Mouse (Mus musculus) cortical plate, adult 2 months (tissue): ENCODE measurements around the gene Sec22b.

Source experiments
- CTCF ChIP-seq: fragments of 200-500 bp; IDR thresholded peaks from 2 replicates; pipeline ENCODE4 v1.5.1; 2011; ENCODE audit warnings: mild to moderate bottlenecking, control low read depth, low read length; ENCODE audit not compliant: insufficient read depth; ENCODE audit errors: extremely low read depth
- POLR2A ChIP-seq: fragments of 200-500 bp; IDR thresholded peaks from 2 replicates; pipeline ENCODE4 v1.6.1; 2011; ENCODE audit warnings: mild to moderate bottlenecking, low read length, control low read depth; ENCODE audit not compliant: insufficient read depth; ENCODE audit errors: extremely low read depth

DNA sequence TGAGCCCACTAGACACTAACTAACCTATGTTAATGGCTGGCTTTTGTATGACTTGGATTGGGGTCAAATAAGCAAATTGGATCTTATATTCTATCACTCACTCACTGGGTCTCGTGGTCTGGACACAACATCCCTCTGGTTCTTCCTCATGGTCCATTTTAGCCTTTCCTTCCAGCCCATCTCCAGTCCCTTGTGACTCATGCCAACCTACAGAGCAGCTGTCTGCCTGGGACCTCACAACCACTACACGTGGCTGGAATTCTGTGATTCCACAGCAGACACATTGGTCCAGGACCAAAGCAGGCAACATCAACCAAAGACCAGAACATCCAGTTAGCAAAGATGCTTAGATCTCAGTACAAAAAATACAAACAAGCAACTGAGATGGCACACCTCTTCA, 24.3 kb downstream of the Sec22b start:
- TF ChIP-seq CTCF (no peak), POLR2A (no peak)
